Mouse (Mus musculus) kidney, embryonic 14.5 days (tissue): Measurements from ENCODE around the gene Hbb-y. TPM values are rescaled to one million over a fixed set of nuclear protein-coding genes. Genes with fewer than 3 reads are reported as not detected.
"Not testable (repeated sequence)": the region's sequence is repeated elsewhere in the genome, so short reads cannot be mapped to it uniquely, and the experiment has no call there.

Experiments
- ATAC-seq: fragments of 200-750 bp; cut with Nextera tagmentation; 2 replicates; pipeline ENCODE4 v1.8.0; 2017; ENCODE audit warnings: moderate number of reproducible peaks, mild to moderate bottlenecking, moderate TSS enrichment, moderate library complexity; ENCODE audit not compliant: low FRiP score, low TSS enrichment
- H3K27ac ChIP-seq: fragments of 300-500 bp; sonication (generic); 2 replicates; pipeline ENCODE4 v1.5.1; 2014; ENCODE audit warnings: low read depth, mild to moderate bottlenecking, low read length, moderate library complexity, mixed read lengths
- H3K27me3 ChIP-seq: fragments of 300-500 bp; sonication (generic); 2 replicates; pipeline ENCODE4 v1.6.1; 2014; ENCODE audit warnings: mild to moderate bottlenecking, low read length; ENCODE audit not compliant: control insufficient read depth, insufficient read depth
- H3K36me3 ChIP-seq: fragments of 300-500 bp; sonication (generic); 2 replicates; pipeline ENCODE4 v1.6.1; 2014; ENCODE audit warnings: low read length, mixed read lengths; ENCODE audit not compliant: control insufficient read depth, insufficient read depth
- H3K4me1 ChIP-seq: fragments of 300-500 bp; sonication (generic); 2 replicates; pipeline ENCODE4 v1.6.1; 2014; ENCODE audit warnings: low read length, mixed read lengths; ENCODE audit not compliant: control insufficient read depth, insufficient read depth
- H3K4me2 ChIP-seq: fragments of 300-500 bp; sonication (generic); replicated peaks from 2 replicates; pipeline ENCODE4 v1.6.1; 2014; ENCODE audit warnings: low read depth, mild to moderate bottlenecking, low read length
- H3K4me3 ChIP-seq: fragments of 300-500 bp; sonication (generic); 2 replicates; pipeline ENCODE4 v1.5.1; 2014; ENCODE audit warnings: mild to moderate bottlenecking, low read length
- H3K9ac ChIP-seq: fragments of 300-500 bp; sonication (generic); 2 replicates; pipeline ENCODE4 v1.6.1; 2014; ENCODE audit warnings: low read depth, mild to moderate bottlenecking, low read length, moderate library complexity
- H3K9me3 ChIP-seq: fragments of 300-500 bp; sonication (generic); 2 replicates; pipeline ENCODE4 v1.6.1; 2016; ENCODE audit warnings: low read length; ENCODE audit not compliant: control insufficient read depth
- WGBS: fragments of 180-500 bp; shearing (Covaris S2); extraction: QIAGEN DNeasy Blood & Tissue Kit; methylation state at CpG from one replicate; pipeline ENCODE4 v1.1.7; 2014; 5-methylcytosine and 5-hydroxymethylcytosine counted together
- polyA plus RNA-seq: library from polyadenylated mRNA; unstranded; fragments of >200 nt; fragmentation: Nextera tagmentation; extraction: Ambion mirVana; gene quantifications from 2 replicates; pipeline ENCODE4 v1.2.1, GENCODE M21; 2014

Hbb-y gene
- polyA plus RNA-seq, 1 experiment from 2014 or later = 578 TPM

DNA sequence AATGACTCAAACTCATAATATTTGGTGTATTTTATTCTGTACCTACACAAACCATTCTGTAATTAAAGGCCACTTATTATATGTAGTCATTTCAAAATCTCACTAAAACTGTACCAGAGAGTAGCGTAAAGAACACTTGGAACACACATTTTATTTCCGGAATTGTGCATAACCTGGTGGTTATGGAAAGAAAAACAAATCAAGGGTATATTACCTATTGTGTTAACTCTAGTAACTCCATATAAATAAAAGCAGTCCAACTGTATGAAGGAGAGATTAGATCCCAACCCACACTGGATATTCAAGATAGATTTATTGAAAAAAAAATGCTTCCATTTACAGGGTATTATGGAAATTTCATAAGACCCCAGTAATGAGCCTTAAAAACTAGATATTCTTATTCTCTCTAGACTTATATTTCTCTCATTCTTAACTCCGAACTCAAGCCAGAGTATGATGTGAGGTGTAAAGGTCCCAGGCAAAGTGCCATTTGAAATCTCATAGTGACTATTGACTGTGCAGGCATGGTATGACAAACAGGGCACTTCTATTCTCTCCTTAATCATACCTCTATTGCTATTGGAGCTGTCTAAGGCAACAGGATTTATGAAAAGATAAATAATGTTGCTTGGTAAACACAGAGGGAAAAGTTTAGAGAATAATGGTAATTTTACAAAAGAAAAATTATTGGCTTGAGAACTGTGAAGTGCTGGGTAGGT is 27.3 kb downstream of the Hbb-y start:
- H3K4me1 ChIP-seq = no peaks in the 10 kb centered on the region
- no peak overlapping the region for H3K9ac ChIP-seq
- no peak overlapping the region for H3K27ac ChIP-seq
- no peak for ATAC-seq
- no peak overlapping the region for H3K4me3 ChIP-seq
- H3K27me3 ChIP-seq = no peaks in the 10 kb centered on the region
- WGBS = 96% methylated on average over 3 of the region's 3 CpGs
- no peaks in the 10 kb centered on the region for H3K9me3 ChIP-seq
- H3K36me3 ChIP-seq = no peaks in the 10 kb centered on the region
- no peak overlapping the region for H3K4me2 ChIP-seq

DNA sequence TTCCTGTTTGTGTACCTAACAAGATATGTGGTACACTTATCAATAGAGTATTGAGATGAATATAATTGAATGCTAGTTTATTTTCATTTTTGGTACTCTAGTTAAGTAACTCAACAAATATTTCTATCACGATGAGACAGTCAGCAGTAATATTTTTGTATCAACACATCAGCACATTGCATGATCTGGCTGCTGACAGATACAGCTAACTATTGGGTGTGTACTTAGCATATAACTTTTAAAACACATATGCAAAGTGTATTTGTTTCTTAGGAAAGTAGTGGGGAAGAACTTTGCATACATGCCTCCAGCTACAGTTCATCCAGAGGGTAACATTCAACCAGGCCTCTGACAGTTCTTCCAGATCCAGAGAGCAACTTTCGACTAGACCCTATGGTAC is 28.4 kb downstream of the Hbb-y start:
- Histone ChIP-seq H3K4me3 (no peak overlapping the region), H3K27me3 (no peaks in the 10 kb centered on the region), H3K36me3 (no peaks in the 10 kb centered on the region), H3K9ac (no peak overlapping the region), H3K27ac (no peak overlapping the region), H3K4me1 (no peaks in the 10 kb centered on the region), H3K4me2 (no peak overlapping the region), H3K9me3 (no peaks in the 10 kb centered on the region)
- no peak for ATAC-seq
- WGBS = 81% methylated on average over 2 of the region's 2 CpGs

DNA sequence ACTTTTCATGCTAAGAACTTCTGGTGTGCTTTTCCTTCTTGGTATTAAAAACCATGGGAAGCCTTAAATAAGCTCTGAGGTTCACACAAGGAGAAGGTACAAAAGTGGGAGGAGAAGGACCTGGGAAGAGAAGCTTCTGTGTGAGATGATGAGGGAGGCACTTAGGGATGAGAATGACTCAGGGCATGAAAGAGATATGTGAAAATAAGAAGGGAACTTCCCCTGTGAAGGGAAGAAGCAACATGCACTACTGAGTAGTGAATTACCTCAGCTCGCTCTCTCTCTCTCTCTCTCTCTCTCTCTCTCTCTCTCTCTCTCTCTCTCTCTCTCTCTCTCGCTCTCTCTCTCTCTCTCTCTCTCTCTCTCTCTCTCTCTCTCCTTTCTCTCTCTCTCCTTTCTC is 37.9 kb downstream of the Hbb-y start:
- not testable (repeated sequence) for H3K4me1 ChIP-seq, H3K27ac ChIP-seq, H3K4me3 ChIP-seq, H3K27me3 ChIP-seq, ATAC-seq, H3K4me2 ChIP-seq, H3K9me3 ChIP-seq, H3K36me3 ChIP-seq, H3K9ac ChIP-seq
- 71% methylated on average over 1 of the region's 2 CpGs for WGBS

DNA sequence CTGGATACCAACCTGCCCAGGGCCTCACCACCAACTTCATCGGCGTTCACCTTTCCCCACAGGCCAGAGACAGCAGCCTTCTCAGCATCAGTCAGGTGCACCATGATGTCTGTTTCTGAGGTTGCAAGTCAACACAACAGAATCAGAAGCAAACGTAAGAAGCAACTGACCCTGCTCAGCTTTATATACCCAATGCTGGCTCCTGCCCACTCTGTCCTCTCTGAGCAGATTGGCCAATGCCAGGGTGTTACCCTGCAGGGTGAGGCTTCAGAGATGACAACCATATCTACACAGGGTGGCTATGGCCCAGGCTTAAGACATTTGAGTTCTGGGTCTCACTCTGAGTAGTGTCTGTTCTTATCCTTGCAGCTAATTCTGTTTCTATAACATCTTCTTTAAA is 39.2 kb downstream of the Hbb-y start, which contains the start of gene Hbb-bt:
Gene Hbb-bt, minus strand, starts transcription at position 231 of the 400 bp plus-strand sequence.
- H3K4me2 ChIP-seq = no peak within 1 kb of the TSS
- H3K4me3 ChIP-seq = no peak within 1 kb of the TSS
- H3K36me3 ChIP-seq = no peaks in the 10 kb centered on the region
- 86% methylated on average over 3 of the region's 3 CpGs for WGBS
- no peak for ATAC-seq
- no peak within 1 kb of the TSS for H3K9ac ChIP-seq
- no peaks in the 10 kb centered on the region for H3K9me3 ChIP-seq
- no peaks in the 10 kb centered on the region for H3K27me3 ChIP-seq
- H3K4me1 ChIP-seq = no peaks in the 10 kb centered on the region
- H3K27ac ChIP-seq = no peak within 1 kb of the TSS

DNA sequence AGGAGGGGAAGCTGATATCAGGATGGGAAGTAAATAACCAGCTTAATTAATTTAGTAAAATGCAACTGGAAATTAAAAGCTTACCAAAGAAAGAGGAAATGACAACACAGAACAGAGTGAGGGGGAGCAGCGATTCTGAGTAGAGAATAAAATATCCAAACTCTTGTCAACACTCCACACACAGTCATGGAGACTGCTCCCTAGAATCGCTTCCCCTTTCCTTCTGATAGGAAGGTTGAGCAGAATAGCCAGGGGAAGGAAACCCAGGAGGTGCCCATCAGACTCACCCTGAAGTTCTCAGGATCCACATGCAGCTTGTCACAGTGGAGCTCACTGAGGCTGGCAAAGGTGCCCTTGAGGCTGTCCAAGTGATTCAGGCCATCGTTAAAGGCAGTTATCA is 39.9 kb downstream of the Hbb-y start:
- not testable (repeated sequence) for H3K27ac ChIP-seq, H3K9ac ChIP-seq, H3K4me2 ChIP-seq, H3K36me3 ChIP-seq, H3K4me3 ChIP-seq, H3K27me3 ChIP-seq, H3K9me3 ChIP-seq, H3K4me1 ChIP-seq, ATAC-seq
- no CpG with 5 or more reads among the region's 3 CpGs for WGBS

DNA sequence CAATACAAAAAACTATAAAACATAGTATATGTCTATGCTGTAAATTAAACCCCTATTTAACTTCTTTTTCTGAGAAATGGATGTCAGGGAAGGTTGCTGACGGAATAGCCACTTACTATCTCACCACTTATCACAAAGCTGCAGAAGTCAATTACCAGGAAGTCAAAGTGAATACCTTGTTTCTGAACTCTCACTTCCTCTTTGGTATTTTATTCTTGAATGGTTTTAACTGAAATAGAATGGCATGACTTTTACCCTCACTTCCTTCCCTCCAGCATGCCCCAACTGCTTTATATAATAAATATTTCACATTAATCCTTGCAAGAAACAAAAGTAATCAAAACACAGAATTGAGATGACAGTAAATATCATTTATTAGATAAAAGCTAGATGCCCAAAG is 40.8 kb downstream of the Hbb-y start:
- no peaks in the 10 kb centered on the region for H3K9me3 ChIP-seq

DNA sequence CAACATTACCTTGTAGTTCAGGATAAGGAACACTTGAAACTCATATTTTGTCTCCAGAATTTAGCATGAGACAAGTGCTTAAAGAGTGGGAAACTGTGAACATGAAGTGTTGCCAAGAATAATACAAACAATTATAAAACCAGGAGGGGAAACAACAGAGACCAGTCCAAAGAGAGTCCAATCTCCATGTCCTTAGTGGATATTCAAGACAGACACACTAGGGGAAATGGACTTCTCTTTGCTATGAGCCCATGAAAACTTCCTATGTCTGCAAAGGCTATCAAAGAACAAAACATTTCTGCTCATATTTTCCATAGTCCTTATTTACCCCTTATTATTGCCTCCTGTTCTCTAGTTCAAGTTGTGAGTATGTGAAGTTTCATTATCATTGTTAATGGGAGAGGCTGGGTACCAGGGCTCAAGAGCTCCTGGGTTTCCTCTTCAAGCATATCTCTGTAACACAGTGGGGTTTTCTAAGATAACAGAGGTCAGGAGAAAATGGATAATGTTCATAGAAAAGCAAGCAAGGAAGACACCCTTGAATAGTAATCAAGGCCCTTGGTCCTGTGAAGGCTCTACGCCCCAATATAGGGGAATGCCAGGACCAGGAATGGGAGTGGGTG is 41.7 kb downstream of the Hbb-y start:
- Histone ChIP-seq H3K27ac (no peak overlapping the region), H3K36me3 (no peaks in the 10 kb centered on the region), H3K9ac (no peak overlapping the region), H3K4me3 (no peak overlapping the region), H3K4me2 (no peak overlapping the region), H3K4me1 (no peaks in the 10 kb centered on the region), H3K9me3 (no peaks in the 10 kb centered on the region), H3K27me3 (no peaks in the 10 kb centered on the region)
- WGBS = 88% methylated on average over 1 of the region's 1 CpGs
- no peak for ATAC-seq

More for the DNA sequence above, 40.8 kb downstream of the Hbb-y start:
- no peaks in the 10 kb centered on the region for H3K27me3 ChIP-seq
- no peak overlapping the region for H3K4me3 ChIP-seq
- no peak for ATAC-seq
- H3K4me2 ChIP-seq = no peak overlapping the region
- H3K36me3 ChIP-seq = no peaks in the 10 kb centered on the region
- H3K27ac ChIP-seq = no peak overlapping the region
- WGBS = 57% methylated on average over 1 of the region's 1 CpGs
- no peak overlapping the region for H3K9ac ChIP-seq
- H3K4me1 ChIP-seq = no peaks in the 10 kb centered on the region

DNA sequence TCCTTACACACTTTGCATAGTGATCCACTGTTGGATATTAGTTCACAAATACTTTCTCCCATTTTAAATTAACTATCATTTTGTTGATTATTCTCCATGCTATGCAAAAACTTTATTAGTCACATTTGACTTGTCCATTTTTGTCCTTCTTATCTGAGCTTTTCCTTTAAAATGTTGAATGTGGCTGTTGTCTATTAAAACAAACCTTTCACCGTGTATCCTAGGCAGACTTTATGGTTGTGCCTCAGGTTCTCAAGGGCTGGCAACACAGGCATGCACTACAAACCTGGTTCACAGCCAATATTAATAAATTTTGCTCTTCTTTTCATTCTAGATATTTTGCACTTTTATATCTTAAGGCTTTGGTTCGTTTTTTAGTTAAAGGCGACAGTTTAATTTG is 42.3 kb downstream of the Hbb-y start:
- Histone ChIP-seq H3K9me3 (no peaks in the 10 kb centered on the region), H3K27ac (no peak overlapping the region)
- no peak for ATAC-seq

DNA sequence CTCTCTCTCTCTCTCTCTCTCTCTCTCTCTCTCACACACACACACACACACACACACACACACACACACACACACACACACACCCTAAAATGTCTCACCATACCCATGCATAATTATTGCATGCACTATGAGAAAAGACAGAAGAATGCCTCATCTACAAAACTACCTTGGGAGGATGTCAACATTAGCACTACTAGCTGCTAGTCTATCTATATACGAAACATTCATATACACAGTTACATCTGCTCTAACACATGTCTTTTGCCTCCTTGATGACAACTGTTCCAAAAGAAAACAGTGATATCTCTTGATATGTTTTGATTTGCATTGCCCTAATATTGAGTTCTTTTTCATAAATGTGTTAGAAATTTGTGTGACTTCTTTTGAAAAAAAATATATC is 42.7 kb downstream of the Hbb-y start:
- H3K27me3 ChIP-seq = no peaks in the 10 kb centered on the region
- no peak overlapping the region for H3K9ac ChIP-seq
- no peak overlapping the region for H3K27ac ChIP-seq
- no peaks in the 10 kb centered on the region for H3K4me1 ChIP-seq
- no peaks in the 10 kb centered on the region for H3K36me3 ChIP-seq
- 69% methylated on average over 1 of the region's 1 CpGs for WGBS
- no peak overlapping the region for H3K4me3 ChIP-seq
- H3K4me2 ChIP-seq = no peak overlapping the region
- no peak for ATAC-seq
- no peaks in the 10 kb centered on the region for H3K9me3 ChIP-seq

More for the DNA sequence above, 42.3 kb downstream of the Hbb-y start:
- no peak overlapping the region for H3K9ac ChIP-seq
- H3K4me1 ChIP-seq = no peaks in the 10 kb centered on the region
- no peaks in the 10 kb centered on the region for H3K36me3 ChIP-seq
- no peak overlapping the region for H3K4me2 ChIP-seq
- H3K27me3 ChIP-seq = no peaks in the 10 kb centered on the region
- WGBS = 76% methylated on average over 3 of the region's 3 CpGs
- no peak overlapping the region for H3K4me3 ChIP-seq
